Mouse (Mus musculus) CH12.LX (cell line): Measurements from ENCODE around the gene Plxna1.

Experiments
- CHD1 ChIP-seq: IDR thresholded peaks from 2 replicates; pipeline ENCODE4 v1.6.1; 2012; ENCODE audit warnings: low read depth, low read length, improper control_type of control experiment, inconsistent platforms
- CTCF ChIP-seq, 2 experiments: IDR thresholded peaks in 1 of 2; conservative IDR thresholded peaks in 1 of 2; 2 replicates each; pipeline ENCODE4 v1.5.1; 2011 to 2012; ENCODE audit warnings: low read depth in 2 of 2, low read length in 2 of 2, improper control_type of control experiment in 1 of 2, inconsistent platforms in 1 of 2, mild to moderate bottlenecking in 1 of 2, moderate library complexity in 1 of 2

GRCm38 (mm10) chr6:89350520-89350919, 11.9 kb downstream of the Plxna1 start:
- TF ChIP-seq CTCF (conservative IDR thresholded peaks at IDR 0.05 in 1 of 2, IDR thresholded peaks at IDR 0.05 in 1 of 2; ENCODE audit: low read depth in 2 of 2, low read length in 2 of 2) = no peak
- TF ChIP-seq CHD1 = no peak
